Mouse (Mus musculus) A20 (cell line): ENCODE measurements around the gene Sspn.

Experiments used
- DNase-seq: peaks from one replicate; pipeline ENCODE4 v3.0.0-alpha.2; 2011; ENCODE audit warnings: low read depth, low spot score

Sspn gene

DNA sequence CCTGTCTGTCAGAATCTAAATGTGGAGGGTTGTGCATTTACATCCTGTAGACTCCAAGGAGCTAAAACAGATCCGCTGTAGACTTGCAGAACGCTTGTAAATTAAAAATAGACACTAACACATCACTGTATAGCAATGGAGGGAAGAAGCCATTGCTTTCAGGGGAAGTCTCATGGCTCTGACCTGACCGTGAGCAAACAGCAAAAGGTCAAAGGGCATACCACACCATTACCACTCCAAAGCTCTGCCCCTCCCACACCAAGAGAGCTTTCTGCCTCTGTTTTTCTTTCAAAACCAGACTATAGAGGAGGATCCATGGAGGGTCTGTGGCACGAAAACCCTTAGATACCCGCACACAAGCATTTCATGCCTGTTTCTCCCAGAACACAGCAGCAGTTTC is 41.9 kb downstream of the Sspn start:
- no peak for DNase-seq

- DNase-seq: no peak
Measured at GRCm38 (mm10) chr6:145974766-145975165, 43.3 kb downstream of the Sspn start.

- DNase-seq: no peak
Measured at GRCm38 (mm10) chr6:145977344-145977743, 45.9 kb downstream of the Sspn start.

DNA sequence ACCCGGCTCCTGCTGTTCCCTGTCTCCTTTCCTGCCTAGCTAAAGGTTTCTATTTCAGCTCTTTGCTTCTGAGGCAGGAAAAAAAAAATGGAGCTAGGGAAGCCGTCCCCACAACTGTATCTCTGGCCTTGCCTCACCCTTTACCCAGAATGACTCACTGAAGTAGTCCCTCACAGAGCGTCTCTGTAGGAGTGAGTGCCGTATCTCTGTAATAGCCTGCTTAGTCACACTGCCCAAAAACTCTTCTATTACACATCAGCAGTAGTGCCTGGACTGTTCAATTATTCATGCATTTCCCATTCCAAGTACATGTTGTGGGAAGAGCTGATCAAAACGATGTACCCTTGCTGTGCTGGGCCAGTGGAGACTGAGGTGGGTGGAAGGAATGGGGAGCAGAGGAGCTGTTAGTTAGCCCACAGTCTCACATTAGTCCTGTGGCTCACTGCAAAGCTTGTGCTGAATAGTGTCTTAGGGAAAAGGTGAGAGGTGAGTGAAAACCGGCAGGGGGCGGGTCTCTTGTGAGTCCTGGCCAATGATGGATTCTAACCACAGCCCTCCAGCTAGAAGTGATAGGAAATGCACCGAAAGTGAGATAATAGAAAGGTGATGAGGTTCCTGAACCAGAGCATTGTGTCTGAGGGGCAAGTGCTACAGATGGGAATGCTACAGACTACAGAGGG is 46.5 kb downstream of the Sspn start:
- no peak for DNase-seq

- DNase-seq: peak; percentile 8
Measured at GRCm38 (mm10) chr6:145981074-145981473, 49.6 kb downstream of the Sspn start.

DNA sequence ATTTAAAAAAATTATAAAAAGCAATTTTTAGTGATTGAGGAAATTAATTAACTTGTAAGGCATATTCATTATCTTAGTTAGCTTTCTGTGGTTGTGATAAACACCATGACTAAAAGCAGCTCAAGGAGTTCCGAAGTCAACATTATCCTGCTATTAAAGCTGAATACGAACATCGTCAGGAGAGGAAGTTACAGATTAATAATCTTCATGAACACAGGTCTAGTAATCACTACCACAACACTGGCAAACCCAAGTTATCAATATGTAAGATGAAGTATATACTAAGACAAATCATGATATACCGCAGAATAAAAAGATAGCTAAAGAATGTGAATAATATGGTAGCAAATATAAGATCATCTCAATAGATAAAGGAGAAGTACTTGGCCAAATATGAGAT is 50.9 kb downstream of the Sspn start:
- no peak for DNase-seq

GRCm38 (mm10) chr6:145990578-145990977 is 59.1 kb downstream of the Sspn start:
- no peak for DNase-seq

GRCm38 (mm10) chr6:145992526-145992925 is 61.1 kb downstream of the Sspn start:
- DNase-seq: no peak

DNA sequence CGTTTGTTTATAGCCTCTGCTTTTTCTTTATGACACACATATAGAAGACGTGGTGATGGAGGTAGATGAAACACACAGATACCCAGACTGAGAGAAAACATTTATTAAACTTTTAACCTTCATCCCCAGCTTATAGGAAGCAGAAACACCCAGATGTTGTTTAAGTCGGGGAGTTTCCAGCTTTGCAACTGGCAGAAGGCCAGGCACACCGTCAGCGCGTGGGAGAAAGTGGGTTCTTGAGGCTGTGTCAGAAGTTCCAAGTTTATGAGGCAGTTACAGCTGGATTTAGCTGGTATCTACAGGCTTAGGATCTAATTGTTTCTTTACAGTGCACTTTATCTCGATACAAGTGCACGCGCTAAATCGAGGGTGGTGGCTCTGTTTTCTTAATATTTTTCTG is 61.5 kb downstream of the Sspn start:
- DNase-seq: no peak

- no peak for DNase-seq
Measured at GRCm38 (mm10) chr6:145998314-145999007, 67.0 kb downstream of the Sspn start.

DNA sequence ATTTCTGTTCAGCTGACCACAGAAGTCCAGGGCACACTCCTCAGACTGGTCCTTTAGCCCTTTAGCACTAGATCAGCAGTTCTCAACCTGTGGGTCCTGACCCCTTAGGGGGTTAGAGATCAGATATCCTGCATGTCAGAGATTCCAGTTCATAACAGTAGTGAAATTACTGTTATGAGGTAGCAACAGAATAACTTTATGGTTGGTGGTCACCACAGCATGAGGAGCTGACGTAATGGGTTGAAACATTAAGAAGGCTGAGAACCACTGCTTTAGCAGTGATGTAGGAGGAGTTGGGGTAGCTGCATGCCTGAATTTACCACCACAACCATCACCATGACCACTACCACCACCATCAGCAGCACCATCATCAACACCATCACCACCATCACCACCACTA is 69.3 kb downstream of the Sspn start:
- no peak for DNase-seq

DNA sequence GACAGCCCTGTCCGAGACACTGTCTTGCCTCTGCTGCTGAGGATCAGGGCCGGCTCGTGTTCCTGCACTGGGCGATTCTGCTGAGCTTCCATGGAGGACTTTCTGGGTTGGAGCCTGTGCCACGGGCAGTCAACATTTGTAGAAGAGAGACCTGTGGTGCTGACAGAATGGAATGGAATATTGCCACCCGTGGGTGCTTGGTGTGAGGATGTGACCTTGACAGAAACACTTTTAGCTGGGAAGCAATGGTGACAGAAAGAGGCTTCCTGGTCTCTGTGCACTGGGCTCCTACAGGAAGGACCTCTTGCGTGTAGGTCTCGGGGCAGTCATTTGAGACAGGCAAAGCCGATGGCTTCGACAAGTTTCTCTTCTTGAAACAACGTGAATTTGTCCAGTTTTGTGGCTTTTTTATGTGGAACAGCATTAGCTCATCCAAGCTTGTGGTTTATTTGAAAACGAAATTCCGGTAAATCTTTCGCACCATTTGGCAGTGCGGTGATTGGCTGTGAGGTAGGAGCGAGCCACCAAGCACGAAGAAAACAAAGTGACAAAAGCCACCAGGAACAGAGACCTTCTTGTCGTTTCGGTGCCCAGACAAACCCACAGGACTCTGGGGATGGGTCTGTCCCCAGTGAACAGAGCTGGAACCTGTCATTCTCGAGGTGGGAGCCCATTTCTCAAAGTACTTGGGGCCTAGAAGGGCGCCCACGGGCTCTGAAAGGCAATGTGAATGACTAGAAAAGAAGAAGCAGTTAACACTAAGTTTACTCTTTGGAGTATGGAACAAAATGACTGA is 70.2 kb downstream of the Sspn start:
- no peak for DNase-seq

GRCm38 (mm10) chr6:146004174-146004601 is 72.7 kb downstream of the Sspn start:
- no peak for DNase-seq

DNA sequence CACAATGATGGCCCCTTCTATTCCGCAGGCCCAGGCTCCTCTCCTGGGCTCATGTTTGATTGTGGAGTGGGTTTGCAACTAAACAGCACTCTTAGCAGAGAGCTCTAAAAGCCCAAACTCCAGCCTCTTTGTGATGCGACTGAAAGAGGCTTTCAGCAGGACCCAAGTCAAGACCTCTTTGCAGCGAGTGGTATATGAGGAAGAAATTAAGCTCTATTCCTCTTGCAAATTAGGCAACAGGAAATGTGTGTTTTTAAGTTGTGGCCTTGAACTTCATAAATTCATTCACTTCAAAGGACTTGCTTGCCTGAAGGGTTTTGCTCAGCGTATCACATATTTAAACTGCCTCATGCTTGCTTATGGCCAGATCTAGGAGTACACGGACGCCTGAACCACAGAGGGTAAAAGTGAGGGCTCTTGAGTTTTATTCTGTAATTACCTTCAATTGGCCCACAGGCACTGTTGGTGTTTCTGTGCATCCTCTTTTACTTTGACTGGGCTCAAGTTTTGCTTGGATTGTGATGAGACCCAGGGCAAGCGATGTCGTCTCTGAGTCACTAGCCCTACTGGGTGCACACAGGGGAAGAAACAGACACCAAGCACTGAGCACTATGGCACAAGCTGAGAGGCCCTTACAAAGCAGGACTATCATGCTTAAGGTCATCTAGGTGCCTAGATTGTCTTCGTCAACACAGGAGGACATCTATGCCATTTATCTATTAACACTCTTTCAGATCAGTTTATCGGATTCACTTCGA is 73.9 kb downstream of the Sspn start:
- no peak for DNase-seq

GRCm38 (mm10) chr6:146005935-146006564 is 74.6 kb downstream of the Sspn start:
- no peak for DNase-seq

DNA sequence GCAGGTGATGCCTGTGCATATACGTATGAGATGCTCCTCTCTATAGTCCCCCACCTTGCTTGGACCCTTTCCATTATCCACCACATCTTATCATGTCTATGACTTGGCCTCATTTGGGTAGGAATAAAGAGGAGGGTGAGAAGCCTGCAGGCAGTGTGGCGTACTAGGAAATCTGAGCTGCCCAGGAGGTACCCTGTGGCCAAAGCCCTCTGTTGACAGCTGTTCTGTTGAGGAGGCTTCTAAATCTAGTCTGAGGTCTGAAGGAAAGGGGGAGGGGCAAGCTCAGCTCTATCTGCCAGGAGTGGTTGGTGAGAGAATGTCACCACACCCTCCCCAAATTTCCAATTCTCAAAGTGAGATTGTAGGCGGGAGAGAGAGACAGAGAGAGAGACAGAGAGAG is 75.3 kb downstream of the Sspn start:
- no peak for DNase-seq

DNA sequence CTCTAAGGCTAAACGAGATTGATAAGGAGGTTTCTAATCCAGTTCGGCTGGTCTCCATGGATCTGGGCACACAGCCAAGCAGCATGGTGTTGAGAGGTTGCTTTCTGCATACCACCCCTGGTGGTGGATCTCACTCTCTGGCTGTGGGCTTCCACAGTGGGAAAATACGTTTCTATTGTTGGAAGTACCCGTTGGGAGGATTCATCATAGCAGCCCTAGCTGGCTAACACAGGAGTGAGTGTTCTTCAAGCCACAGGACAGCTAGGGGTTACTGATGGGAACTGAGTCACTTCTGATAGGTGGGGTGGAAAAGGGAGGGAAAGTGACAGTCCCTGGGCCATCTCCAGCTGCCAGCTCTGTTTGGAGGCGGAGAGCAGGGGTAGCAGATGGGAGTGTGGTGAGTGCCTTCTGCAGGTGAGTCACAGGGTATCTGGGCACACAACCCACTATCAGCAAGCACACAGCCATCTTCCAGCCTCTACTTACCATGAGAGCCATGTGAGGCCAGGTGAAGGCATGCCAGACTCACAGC is 77.1 kb downstream of the Sspn start:
- DNase-seq: no peak

DNA sequence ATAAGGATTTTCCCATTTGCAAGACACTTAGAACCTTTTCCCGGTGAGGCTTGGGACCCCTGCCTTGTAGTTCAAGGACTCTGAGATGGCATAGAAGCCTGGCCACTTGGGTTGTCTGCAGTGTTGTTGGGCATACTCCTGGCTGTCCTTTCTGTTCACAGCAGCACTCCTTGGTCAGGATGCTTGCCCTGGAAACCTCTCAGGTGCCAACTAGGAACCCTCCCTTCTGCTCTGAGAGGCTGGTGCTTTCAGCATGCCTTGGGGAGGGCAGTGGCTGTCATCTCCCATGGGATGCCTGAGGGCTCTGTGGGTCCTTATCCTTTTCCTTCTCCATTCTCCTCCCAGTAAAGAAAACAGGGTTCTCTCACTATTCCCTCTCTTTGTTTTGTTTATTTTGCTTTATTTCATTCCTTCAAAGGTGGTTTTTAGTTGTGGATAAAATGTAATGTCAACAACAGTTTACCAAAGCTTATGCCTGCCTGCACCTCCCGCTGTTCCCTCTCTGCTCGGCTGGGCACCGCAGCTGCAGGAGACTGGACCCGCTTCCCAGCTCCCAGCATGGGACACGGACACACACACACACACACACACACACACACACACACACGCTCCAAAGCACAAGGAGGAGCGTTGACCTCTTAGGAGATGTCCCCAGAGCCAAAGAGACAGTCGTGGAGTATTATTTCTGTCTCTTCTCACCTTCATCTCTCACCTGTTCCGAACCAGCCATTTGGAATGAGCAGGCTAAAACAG is 77.9 kb downstream of the Sspn start:
- no peak for DNase-seq

DNA sequence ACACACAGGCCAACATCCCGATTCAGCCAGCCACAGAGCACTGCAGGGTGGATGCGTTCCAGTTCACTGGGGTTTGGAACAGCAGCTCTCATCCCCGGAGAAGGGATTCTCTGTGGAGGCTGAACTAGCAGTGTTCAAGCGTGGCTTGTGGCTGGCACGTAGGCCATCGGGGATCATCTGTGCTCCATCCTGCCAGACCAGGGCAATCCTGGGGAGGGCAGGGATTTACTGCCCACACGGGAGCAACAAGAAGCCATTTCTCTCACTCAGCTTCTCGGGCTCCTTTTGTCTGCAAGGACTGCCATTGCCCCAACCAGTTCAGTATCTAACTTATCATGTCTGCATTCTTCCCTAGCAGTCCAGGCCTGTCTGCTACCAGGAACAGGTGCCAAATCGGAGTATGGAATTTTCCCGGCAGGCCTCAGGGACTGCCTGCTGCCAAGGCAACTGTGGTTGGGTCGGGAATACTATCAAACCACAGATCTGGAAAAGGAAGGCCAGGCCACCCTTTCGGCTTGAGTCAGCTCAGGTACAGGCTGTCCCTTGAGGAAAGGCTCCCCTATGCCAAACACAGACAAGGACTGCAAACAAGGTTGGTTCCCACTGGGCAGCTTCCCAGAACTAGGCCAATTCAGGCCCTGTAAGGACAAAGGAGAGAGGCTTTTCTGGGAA is 78.8 kb downstream of the Sspn start:
- DNase-seq: no peak

GRCm38 (mm10) chr6:146014312-146014711 is 82.9 kb downstream of the Sspn start:
- no peak for DNase-seq
